Mouse (Mus musculus) hindbrain, embryonic 11.5 days (tissue): ENCODE measurements around the gene Ptger3. TPM values are rescaled to one million over a fixed set of nuclear protein-coding genes. Genes with fewer than 3 reads are reported as not detected.

Experiments
- ATAC-seq: fragments of 200-750 bp; cut with Nextera tagmentation; 2 replicates; pipeline ENCODE4 v1.8.0; 2017; ENCODE audit warnings: mild to moderate bottlenecking, moderate TSS enrichment, moderate library complexity; ENCODE audit not compliant: low FRiP score
- DNase-seq: peaks from one replicate; pipeline ENCODE4 v3.0.0-alpha.2; 2015; ENCODE audit warnings: low spot score
- H3K27ac ChIP-seq: fragments of 300-500 bp; sonication (generic); 2 replicates; pipeline ENCODE4 v1.5.1; 2014; ENCODE audit warnings: mild to moderate bottlenecking, low read depth, low read length
- H3K27me3 ChIP-seq: fragments of 300-500 bp; sonication (generic); 2 replicates; pipeline ENCODE4 v1.6.1; 2014; ENCODE audit warnings: mild to moderate bottlenecking, low read length, moderate library complexity, mixed read lengths; ENCODE audit not compliant: control insufficient read depth, insufficient read depth
- H3K36me3 ChIP-seq: fragments of 300-500 bp; sonication (generic); 2 replicates; pipeline ENCODE4 v1.6.1; 2014; ENCODE audit warnings: mild to moderate bottlenecking, low read length, moderate library complexity, mixed read lengths; ENCODE audit not compliant: control insufficient read depth, insufficient read depth
- H3K4me1 ChIP-seq: fragments of 300-500 bp; sonication (generic); replicated peaks from 2 replicates; pipeline ENCODE4 v1.6.1; 2014; ENCODE audit warnings: low read length, mixed read lengths; ENCODE audit not compliant: control insufficient read depth, insufficient read depth
- H3K4me2 ChIP-seq: fragments of 300-500 bp; sonication (generic); replicated peaks from 2 replicates; pipeline ENCODE4 v1.6.1; 2014; ENCODE audit warnings: mild to moderate bottlenecking, low read depth, low read length
- H3K4me3 ChIP-seq: fragments of 300-500 bp; sonication (generic); 2 replicates; pipeline ENCODE4 v1.5.1; 2014; ENCODE audit warnings: low read depth, low read length
- H3K9ac ChIP-seq: fragments of 300-500 bp; sonication (generic); 2 replicates; pipeline ENCODE4 v1.6.1; 2014; ENCODE audit warnings: low read depth, low read length
- H3K9me3 ChIP-seq: fragments of 300-500 bp; sonication (generic); 2 replicates; pipeline ENCODE4 v1.6.1; 2016; ENCODE audit warnings: low read length; ENCODE audit not compliant: control insufficient read depth
- WGBS: fragments of 180-500 bp; shearing (Covaris S2); extraction: QIAGEN DNeasy Blood & Tissue Kit; methylation state at CpG from one replicate; pipeline ENCODE4 v1.1.7; 2014; 5-methylcytosine and 5-hydroxymethylcytosine counted together
- microRNA counts: library from miRNA; unstranded; fragments of <30 nt; microRNA quantifications from one replicate; lab custom pipeline; 2015
- polyA plus RNA-seq: library from polyadenylated mRNA; unstranded; fragments of >200 nt; fragmentation: Nextera tagmentation; extraction: Ambion mirVana; gene quantifications from 2 replicates; pipeline ENCODE4 v1.2.1, GENCODE M21; 2014

The Ptger3 gene
- polyA plus RNA-seq, 1 experiment from 2014 or later: 2.1 TPM

GRCm38 (mm10) chr3:157661622-157662021 lies 94.9 kb downstream of the Ptger3 start:
- no peak overlapping the region for H3K9ac ChIP-seq
- no peak for ATAC-seq
- H3K4me2 ChIP-seq: no peak overlapping the region

GRCm38 (mm10) chr3:157664486-157665041 lies 97.9 kb downstream of the Ptger3 start:
- Histone ChIP-seq H3K36me3 (no peaks in the 10 kb centered on the region), H3K4me1 (no peaks in the 10 kb centered on the region), H3K4me3 (no peak overlapping the region), H3K27me3 (no peaks in the 10 kb centered on the region), H3K27ac (no peak overlapping the region), H3K4me2 (no peak overlapping the region), H3K9me3 (no peaks in the 10 kb centered on the region), H3K9ac (no peak overlapping the region)
- no peak for DNase-seq
- no peak for ATAC-seq

More at GRCm38 (mm10) chr3:157661622-157662021, 94.9 kb downstream of the Ptger3 start:
- Histone ChIP-seq H3K27me3 (no peaks in the 10 kb centered on the region), H3K27ac (no peak overlapping the region), H3K36me3 (no peaks in the 10 kb centered on the region), H3K4me3 (no peak overlapping the region), H3K4me1 (no peaks in the 10 kb centered on the region), H3K9me3 (no peaks in the 10 kb centered on the region)
- 93% methylated on average over 7 of the region's 7 CpGs for WGBS
- DNase-seq: no peak

GRCm38 (mm10) chr3:157665471-157665870 lies 98.8 kb downstream of the Ptger3 start:
- Histone ChIP-seq H3K27ac (no peak overlapping the region), H3K4me2 (no peak overlapping the region), H3K4me3 (no peak overlapping the region), H3K4me1 (no peaks in the 10 kb centered on the region), H3K9ac (no peak overlapping the region), H3K36me3 (no peaks in the 10 kb centered on the region), H3K27me3 (no peaks in the 10 kb centered on the region), H3K9me3 (no peaks in the 10 kb centered on the region)
- ATAC-seq (no peak), DNase-seq (no peak)
- WGBS: 76% methylated on average over 1 of the region's 1 CpGs

- DNase-seq (no peak), ATAC-seq (no peak)
- Histone ChIP-seq H3K36me3 (no peaks in the 10 kb centered on the region), H3K27me3 (no peaks in the 10 kb centered on the region), H3K4me3 (no peak overlapping the region), H3K4me2 (no peak overlapping the region), H3K27ac (no peak overlapping the region), H3K9ac (no peak overlapping the region), H3K9me3 (no peaks in the 10 kb centered on the region), H3K4me1 (no peaks in the 10 kb centered on the region)
- 87% methylated on average over 2 of the region's 2 CpGs for WGBS
Observed at GRCm38 (mm10) chr3:157666142-157666541, 99.5 kb downstream of the Ptger3 start.

- no peaks in the 10 kb centered on the region for H3K36me3 ChIP-seq
- H3K4me1 ChIP-seq: no peaks in the 10 kb centered on the region
- no peak overlapping the region for H3K4me3 ChIP-seq
- no peak for ATAC-seq
- H3K27me3 ChIP-seq: no peaks in the 10 kb centered on the region
- no peak overlapping the region for H3K27ac ChIP-seq
- no peak for DNase-seq
- no peak overlapping the region for H3K9ac ChIP-seq
- 82% methylated on average over 3 of the region's 3 CpGs for WGBS
- no peak overlapping the region for H3K4me2 ChIP-seq
- no peaks in the 10 kb centered on the region for H3K9me3 ChIP-seq
Observed at GRCm38 (mm10) chr3:157686105-157686504, 119.4 kb downstream of the Ptger3 start.

- Histone ChIP-seq H3K9ac (no peak overlapping the region), H3K4me3 (no peak overlapping the region), H3K27me3 (no peaks in the 10 kb centered on the region), H3K4me1 (no peaks in the 10 kb centered on the region), H3K9me3 (no peaks in the 10 kb centered on the region), H3K27ac (no peak overlapping the region), H3K36me3 (no peaks in the 10 kb centered on the region), H3K4me2 (no peak overlapping the region)
- 0 out of 2 replicates have a peak, but pooled peaks have one; percentile 38 for ATAC-seq
- no peak for DNase-seq
- 62% methylated on average over 6 of the region's 6 CpGs for WGBS
Observed at GRCm38 (mm10) chr3:157688419-157689162, 121.9 kb downstream of the Ptger3 start.

MicroRNAs encoded within 50 kb of the gene (microRNA counts, 519-probe panel; counts per million panel counts)
- not detected for microRNA mmu-miR-186 (lab: Ali Mortazavi, UCI)

Other genes starting within 250 kb of the Ptger3 start
- 150 and 153 TPM in 2 replicates for gene Zranb2, start 32.7 kb upstream of the Ptger3 start, polyA plus RNA-seq